Mouse (Mus musculus) lung, postnatal 14 days (tissue): Measurements from ENCODE around the gene Adgrg6.

Source experiments
- DNase-seq: peaks from one replicate; pipeline ENCODE4 v3.0.0; 2021

Adgrg6 gene

GRCm38 (mm10) chr10:14544941-14545717, at the start of gene Adgrg6:
TSS of gene Adgrg6 (minus strand) at chr10:14545659.
- peak; percentile 72 for DNase-seq

DNA sequence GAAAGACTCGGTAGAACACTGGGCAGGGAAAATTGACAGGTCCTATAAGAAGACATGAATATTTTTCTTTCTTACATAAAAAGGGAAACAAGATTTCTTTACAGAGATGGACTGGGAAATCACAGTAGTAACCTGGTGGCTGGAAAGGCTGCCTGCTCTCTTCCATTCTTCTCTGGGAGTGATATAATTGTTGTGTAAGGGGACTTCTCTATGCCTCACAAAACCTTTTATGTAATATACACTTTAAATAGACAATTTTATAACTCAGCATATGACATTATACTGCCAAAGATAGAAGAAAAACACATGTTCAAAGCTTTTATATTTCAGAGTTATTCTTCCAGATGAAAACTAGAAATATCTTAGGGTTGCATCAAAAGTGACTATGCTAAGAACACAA, 46.8 kb upstream of the Adgrg6 start:
- DNase-seq, result no peak

DNA sequence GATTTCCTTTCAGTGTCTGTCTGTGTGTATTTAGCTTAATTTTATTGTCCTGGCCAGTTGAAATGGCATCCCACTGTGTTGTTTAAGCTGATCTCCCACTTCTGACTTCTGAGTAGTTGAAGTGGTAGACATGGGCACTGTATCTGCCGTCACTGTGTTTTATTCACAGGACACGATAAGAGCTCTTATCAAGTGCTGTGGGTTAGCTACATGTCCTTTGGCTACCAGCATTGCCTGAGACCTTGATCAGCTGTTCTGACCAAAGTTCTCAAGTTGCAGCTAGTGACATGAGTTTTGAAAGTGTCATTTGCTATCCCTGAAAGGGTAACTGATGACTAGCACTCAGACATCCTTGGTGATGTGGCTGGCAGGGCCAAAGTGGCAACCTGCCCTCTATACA, 45.4 kb upstream of the Adgrg6 start:
- DNase-seq, result no peak

DNA sequence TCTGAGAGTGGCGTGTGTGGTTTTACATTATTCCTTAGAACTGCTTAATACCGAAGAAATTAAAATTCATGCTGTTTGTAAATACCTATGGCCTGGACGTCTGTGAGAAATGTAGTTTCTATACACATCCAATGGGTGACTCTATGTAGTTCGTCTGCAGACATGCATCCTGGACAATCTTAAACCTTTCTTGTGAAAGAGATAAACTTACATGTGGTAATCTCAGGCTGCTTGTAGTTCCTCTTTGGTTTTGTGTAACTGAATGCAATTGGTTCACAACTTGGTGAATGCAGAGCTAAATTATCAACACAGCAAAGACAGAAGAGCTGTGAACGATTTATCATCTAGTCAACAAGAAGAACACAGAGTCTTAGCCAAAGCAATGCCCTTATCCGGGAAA, 44.2 kb upstream of the Adgrg6 start:
- DNase-seq, result no peak

DNA sequence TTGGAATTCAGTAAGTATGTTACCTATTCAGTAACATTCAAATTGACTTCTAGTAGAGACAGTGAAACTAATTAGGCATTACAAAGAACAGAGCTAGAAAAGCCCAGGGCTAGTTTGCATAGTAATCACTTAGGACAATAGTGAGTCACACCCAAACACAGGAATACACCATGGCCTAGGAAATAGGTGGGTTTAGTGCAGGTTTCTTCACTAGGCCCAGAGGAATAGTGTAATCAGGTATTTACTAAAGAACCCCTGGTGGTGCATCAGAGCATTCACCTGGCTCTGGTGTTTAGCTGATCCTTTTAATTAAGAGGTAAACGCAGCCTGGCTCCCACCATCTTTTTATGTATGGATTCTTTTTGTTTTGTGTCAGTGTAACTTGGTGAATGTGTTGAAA, 38.0 kb upstream of the Adgrg6 start:
- DNase-seq, result no peak

DNA sequence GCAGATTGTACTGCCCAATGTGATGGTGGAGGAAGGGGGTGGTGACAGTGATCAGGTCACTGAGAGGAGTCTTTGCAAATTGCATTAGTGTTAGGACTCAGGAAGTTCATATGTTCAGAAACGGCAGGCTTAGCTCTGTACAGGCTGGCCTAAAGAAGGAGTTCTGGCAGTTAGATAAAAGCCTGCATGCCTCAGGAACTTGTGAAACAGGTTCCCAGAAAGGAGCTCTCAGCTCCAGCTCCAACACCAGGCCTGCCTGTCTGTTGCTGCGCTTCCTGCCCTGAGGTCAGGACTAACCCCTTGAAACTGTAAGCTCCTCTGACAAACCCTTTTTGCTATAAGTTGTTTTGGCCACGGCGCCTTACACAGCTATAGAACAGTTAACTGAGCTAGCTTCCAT, 28.8 kb upstream of the Adgrg6 start:
- no peak for DNase-seq

DNA sequence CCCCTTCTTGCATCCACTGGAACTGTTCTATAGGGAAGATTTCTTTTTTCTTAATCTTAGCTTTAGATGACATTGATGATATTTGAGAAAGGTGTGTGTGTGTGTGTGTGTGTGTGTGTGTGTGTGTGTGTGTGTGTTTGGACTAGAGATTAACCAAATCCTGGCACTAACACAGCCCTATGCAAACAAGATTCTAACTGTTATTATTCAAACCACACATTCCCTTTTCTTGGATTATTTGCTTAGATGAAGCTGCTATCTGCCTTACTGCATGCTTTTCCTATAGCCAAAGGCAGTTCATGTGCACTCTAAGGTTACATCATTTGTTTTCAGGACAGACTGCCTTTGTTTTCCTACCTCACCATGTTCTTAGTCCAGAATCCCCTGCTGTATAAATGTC, 25.7 kb upstream of the Adgrg6 start:
- DNase-seq, result no peak

- no peak for DNase-seq
These were observed 25.2 kb upstream of the Adgrg6 start for GRCm38 (mm10) chr10:14570616-14571015.

DNA sequence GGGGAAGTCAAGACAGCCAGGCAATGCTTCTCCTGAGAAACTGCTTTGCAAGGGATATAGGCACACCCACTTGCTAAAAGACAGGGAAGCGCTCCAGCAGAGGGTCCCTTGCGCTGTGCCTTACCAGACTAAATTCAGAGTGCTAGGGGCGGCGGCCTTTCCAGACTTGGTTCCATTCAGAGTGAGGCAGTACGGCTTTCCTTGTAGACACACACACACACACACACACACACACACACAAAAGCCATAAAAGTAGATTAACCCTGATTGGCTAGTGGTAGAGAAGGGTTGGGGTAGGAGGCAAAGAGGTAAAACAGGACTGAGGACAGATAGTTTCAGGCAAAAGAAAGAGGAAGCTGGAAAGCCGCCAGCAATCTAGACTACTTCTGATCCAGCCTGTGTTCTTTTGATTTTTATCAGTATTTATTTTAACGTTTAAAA, 672 bp upstream of the Adgrg6 start:
- DNase-seq, result peak; percentile 30

GRCm38 (mm10) chr10:14544608-14544940, 885 bp downstream of the Adgrg6 start:
- DNase-seq, result no peak

DNA sequence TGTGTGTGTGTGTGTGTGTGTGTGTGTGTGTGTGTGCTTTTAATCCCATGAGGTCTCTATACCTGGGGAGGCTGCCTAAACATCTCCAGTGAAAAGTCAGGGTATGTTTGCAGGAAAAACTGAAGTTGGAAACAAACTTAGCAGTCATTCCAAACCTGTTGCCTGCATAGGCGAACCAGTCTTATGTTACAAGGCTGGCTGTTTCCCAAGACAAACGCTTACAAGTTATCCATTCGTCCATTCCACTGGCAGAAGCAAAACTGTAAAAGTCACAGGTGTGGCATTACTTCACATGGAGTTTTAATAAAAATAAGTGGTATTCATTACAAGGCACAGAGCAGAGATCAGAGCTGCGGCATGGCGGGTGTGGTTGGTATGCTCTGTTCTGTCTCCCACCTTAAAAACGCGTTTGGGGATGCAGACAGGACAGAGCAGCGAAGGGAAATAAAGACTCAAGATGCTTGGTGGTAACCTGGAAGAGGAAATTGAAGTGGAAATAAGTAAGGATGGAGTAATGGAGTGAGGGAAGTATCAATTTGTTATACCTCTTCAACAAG, 1.9 kb downstream of the Adgrg6 start:
- no peak for DNase-seq

DNA sequence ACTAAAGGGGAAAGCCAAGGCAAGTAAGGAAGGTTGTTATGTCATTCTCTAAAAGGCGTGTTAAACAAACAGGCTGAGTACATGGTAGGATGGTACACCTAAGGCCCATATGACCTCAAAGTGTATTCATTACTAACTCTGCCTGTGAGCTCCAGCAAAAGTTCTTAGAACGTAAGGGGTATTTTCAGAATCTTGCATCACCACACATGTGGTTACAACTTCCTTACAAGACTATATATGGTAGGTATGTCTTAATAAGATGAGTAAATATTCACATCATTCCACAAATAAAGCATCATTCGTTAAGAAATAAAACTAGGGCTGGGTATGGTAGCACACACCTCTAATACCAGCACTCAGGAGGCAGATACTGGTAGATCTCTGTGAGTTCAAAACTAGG, 8.4 kb downstream of the Adgrg6 start:
- DNase-seq, result no peak

DNA sequence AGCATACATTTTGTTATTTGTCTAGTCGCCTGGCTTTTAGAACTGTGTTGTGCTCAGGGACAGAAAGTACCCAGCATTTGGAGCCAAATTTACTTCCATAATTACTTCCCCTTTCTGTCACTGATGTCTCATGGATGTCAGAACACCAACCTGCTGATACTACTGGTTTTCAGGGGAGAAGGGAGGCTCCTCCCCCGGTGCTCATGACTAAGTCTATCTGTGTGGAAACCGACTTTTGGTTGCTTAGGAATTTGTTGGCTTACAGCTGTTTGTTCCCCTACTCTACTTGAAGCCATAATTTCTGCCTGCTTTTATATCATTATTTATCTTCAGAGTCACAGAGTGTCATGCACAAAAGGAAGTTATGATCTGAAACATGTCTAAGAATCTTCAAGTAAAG, 14.4 kb downstream of the Adgrg6 start:
- DNase-seq, result no peak

DNA sequence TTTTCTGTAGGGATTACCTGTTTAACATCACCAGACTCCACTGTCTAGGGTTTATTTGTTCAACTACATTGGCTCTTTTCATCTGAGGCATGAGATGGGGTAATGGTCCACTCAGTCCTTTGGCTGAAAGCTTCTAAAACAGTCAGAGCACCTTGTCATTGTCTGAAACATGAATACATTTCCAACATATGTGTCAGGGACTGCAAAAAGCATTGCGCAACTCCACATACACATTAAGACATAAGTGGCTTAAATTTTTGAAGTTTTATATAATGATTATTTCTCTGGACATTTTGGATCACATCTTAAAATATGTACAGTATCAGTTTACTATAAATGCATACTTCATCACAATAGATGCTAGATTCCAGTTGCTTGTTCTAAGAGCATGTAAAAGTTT, 14.8 kb downstream of the Adgrg6 start:
- DNase-seq, result no peak

DNA sequence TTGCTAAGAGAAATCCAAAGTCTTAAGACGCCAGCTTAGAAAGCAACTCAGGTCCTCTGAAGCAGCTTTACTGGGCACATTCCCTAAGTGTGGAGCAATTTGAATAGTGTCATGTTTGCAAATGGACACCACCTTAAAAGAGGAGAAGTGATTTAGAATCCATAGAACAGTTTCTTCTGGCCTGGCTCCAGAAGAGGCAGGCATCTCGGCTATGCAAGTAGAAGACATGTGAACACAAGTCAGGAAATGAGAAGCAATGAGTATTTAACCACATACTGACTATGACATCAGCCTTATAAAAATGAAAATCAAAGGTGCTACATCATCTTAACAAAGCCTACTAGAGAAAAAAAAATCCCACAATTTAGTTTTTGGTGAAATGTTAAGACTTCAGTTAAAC, 17.7 kb downstream of the Adgrg6 start:
- no peak for DNase-seq

- no peak for DNase-seq
These were observed 22.7 kb downstream of the Adgrg6 start for GRCm38 (mm10) chr10:14522729-14523128.

- DNase-seq, result no peak
These were observed 24.4 kb downstream of the Adgrg6 start for GRCm38 (mm10) chr10:14520912-14521675.

DNA sequence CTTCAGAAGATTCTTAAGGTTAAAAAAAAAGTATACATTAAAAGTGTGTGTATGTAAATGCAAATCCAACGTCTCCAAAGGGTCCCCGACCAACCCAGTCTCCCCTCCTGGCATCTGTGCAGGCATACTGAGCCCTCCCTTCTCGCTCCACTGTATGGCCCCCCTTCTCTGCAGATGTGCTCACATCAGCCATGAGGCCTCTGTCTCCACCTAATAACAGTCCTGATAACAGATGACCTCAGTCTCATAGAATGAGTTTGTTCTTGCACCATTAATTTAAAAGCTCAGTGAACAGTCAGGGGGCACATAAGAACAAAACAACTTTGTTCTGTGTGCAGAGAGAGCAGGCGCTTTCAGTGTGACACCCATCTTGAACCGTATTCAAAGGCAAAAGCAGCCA, 27.6 kb downstream of the Adgrg6 start:
- DNase-seq, result no peak

DNA sequence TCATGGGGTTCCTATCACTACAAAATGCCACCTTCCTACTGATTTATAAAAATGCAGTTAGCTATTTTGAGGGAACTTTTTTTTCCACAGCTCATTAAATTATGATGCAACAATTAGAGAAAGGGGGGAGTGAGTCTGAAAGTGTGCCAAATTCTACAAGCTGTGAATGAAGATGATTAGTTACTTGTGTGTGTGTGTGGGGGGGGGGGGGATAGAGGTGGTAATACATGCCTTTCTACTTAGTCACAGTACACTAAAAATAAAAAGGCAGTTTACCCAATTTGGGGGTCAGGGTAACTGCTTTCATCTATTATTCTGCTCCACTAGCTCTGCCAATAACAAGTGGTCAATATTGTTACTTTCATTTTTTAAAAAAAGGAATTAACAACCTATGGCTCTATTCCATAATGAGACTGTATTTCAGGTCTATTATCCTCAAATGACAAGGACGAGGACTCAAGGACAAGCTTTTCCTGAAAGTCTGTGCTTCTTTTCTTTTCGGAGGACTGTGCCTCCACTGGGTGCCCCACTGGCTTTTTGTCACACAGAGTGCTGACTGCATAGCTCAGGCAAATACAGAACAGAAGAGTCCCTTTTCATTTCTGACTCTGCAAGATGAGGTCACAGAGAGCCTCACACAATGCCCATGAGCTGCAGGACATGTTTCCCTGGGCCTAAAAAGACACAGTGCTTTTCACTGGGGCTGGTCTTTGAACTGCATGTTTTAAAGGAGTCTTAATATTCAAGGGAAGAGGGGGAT, 33.4 kb downstream of the Adgrg6 start:
- no peak for DNase-seq

DNA sequence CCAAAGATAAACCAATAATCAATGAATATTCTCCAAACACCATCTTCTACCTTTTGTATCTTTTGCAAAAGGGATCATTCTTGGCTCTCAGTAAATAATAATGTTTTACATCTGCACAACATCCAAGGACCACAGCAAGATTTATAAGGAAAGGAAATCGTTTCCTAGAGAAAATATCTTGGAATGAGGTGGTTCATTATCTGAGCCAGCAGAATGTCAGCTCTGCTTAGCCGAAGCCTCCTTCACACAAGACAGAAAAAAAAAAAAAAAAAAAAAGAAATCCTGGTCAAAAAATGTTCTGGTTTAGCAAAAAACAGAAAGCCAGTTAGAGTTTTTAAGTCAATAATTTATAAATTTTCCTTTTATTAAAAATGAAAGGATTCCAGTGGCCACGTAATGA, 34.3 kb downstream of the Adgrg6 start:
- DNase-seq, result no peak

DNA sequence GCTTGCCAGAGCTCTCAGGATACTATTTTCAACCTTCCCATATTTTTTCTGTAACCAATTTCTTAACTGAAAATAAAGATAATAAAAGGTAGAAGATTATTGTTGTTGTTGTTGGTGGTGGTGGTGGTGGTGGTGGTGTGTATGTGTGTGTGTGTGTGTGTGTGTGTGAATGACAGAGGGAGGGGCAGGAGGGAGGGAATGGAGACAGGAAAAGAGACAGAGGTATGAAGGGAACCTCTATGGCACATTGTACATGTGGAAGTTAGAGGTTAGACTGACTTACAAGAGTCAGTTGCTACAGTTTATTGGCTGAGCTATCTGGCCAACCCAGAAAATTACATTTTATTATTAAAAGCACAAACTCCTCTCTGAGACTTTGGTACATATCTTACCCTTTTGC, 49.8 kb downstream of the Adgrg6 start:
- no peak for DNase-seq

- DNase-seq, result no peak
These were observed 50.3 kb downstream of the Adgrg6 start for GRCm38 (mm10) chr10:14495204-14495603.

DNA sequence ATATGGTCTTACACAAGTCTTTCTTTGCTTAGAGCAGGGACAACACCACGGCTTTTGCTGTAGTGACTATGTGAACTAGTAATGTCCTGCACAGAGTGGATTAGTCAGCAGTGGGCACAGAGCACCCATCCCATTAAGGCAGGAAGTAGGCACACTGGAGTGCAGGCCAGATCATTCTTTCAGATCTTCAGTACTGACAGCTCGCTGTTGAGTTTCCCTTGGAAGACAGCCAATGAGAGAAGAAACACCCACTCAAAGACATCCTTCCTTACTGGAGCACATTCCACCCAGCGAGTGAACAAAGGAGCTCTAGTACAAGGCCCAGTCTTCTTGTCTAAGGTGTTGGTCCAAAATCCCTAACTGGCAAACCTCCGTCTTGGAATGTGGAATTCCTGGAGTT, 53.6 kb downstream of the Adgrg6 start:
- peak; percentile 19 for DNase-seq

- no peak for DNase-seq
These were observed 62.2 kb downstream of the Adgrg6 start for GRCm38 (mm10) chr10:14483257-14483656.
